Mouse (Mus musculus): ENCODE measurements around the gene Prim2.
"Not testable (repeated sequence)": the region's sequence is repeated elsewhere in the genome, so short reads cannot be mapped to it uniquely, and the experiment has no call there.

The Prim2 gene

DNA sequence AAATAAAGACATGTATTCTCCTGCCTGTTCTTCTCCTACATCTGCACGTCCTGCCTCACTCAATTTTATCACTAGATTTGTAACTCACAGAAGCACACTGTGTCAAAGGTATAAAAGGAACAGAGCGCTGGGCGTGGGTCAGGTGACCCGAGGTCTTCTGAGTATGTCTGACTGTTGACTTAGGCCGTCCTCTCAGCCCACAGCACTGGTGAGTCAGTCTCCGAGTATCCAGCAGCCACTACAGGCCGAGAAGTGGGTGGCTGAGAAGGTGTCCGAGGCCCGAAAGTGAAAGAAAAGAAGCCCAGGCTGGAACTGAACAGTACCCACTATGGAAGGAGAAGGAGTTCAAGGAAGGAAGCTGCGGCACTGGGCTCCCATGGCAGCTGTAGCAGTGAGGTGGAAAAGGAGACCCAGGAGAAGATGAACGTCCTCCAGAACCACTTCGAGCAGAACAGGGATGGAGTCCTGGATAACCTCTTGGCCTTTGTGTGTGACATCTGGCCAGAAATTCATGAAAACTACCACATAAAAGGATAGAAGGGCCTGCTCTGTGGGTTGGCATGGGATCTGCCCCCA lies 11.9 kb downstream of the Prim2 start:
- ATAC-seq (ENCODE audit: insufficient number of reproducible peaks, low FRiP score, low TSS enrichment) = no peak

- ATAC-seq (ENCODE audit: insufficient number of reproducible peaks, low FRiP score, low TSS enrichment) = no peak
These were observed 18.7 kb downstream of the Prim2 start for GRCm38 (mm10) chr1:33650875-33651274.

DNA sequence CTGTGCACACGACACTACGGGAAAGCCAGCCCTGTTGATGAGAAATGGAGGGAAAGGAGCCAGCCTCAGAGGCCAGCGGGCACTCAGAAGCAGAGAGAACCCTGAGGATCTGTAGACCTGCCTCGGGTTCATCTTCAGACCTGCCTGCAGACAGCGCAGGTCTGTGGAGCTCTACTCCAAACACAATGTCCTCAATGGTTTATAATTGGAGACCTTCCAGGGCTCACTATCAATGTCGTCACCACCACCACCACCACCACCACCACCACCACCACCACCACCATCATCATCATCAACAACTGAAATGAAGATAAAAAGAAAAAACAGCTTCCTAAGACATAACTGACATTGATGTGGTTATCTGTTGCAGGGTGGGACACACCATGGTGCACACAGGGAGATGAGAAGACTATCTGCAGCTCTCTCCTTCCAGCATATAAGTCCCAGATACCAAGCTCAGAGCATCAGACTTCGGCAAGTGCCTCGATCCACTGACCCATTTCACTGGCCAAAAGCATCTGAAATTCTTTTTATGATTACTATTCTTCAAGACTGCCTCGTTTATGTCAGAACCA lies 20.0 kb downstream of the Prim2 start:
- ATAC-seq (ENCODE audit: insufficient number of reproducible peaks, low FRiP score, low TSS enrichment) = no peak

DNA sequence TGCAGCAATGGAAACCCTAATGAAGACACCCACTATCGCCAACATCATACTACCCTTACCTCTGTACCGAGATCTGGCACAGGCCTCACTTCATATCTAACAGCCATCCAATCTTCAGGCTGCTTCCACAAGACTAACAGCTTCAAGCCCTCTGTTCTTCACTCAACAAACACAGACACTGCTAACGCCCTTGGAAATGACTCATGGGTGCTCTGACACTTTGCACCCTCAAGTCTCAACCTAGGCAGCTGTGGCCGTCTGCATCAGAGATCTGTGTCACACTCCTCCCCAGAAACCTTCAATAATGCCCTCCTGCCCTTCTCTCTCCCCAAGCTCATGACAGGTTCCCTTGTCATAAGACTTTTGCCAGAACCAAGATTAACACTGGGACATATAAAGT lies 20.6 kb downstream of the Prim2 start:
- no peak for ATAC-seq (ENCODE audit: insufficient number of reproducible peaks, low FRiP score, low TSS enrichment)

- no peak for ATAC-seq (ENCODE audit: insufficient number of reproducible peaks, low FRiP score, low TSS enrichment)
These were observed 21.9 kb downstream of the Prim2 start for GRCm38 (mm10) chr1:33647661-33648060.

- no peak for ATAC-seq (ENCODE audit: insufficient number of reproducible peaks, low FRiP score, low TSS enrichment)
These were observed 22.4 kb downstream of the Prim2 start for GRCm38 (mm10) chr1:33647173-33647572.

DNA sequence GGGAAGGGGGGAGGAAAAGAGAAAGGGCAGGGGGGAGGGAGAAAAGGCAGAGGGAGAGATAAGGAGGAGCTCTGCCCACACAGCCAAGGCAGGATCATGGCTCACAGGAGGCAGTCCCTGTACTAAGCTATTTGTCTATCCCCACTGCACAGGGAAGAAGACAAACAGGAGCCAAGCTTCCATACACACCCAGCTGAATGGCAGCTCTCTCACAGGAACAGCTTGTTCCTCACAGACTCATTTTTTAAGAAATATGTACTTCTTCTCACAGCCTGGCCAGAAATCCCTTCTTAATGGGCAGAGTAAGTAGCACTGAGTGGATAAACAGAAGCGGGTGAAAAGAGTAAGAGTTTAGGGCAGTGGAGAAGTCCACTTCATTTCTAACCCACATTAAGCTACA lies 23.9 kb downstream of the Prim2 start:
- ATAC-seq (ENCODE audit: insufficient number of reproducible peaks, low FRiP score, low TSS enrichment) = no peak

DNA sequence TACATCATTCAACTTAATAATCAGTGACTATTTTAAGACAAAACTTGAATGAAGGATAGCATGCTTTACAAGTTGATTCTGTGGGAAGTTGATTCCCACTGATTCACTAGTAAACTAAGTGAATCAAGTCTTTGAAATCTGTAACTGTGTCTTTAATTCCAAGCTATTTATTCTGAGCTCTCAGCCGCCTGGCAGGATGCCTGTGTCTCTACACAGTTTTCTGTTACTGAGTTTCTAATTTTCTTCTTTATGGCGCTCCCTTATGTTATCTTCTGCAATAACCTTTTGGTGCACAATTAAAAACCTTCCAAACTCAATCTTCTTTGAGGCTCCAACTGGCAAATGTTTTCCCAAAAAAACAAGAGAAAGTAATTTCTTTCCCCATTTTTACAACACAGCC lies 28.5 kb downstream of the Prim2 start:
- ATAC-seq (ENCODE audit: insufficient number of reproducible peaks, low FRiP score, low TSS enrichment) = no peak

GRCm38 (mm10) chr1:33640089-33640488 lies 29.5 kb downstream of the Prim2 start:
- no peak for ATAC-seq (ENCODE audit: insufficient number of reproducible peaks, low FRiP score, low TSS enrichment)

GRCm38 (mm10) chr1:33639234-33639633 lies 30.4 kb downstream of the Prim2 start:
- ATAC-seq (ENCODE audit: insufficient number of reproducible peaks, low FRiP score, low TSS enrichment) = no peak

- no peak for ATAC-seq (ENCODE audit: insufficient number of reproducible peaks, low FRiP score, low TSS enrichment)
These were observed 31.8 kb downstream of the Prim2 start for GRCm38 (mm10) chr1:33637827-33638226.

- no peak for ATAC-seq (ENCODE audit: insufficient number of reproducible peaks, low FRiP score, low TSS enrichment)
These were observed 33.0 kb downstream of the Prim2 start for GRCm38 (mm10) chr1:33636421-33637195.

DNA sequence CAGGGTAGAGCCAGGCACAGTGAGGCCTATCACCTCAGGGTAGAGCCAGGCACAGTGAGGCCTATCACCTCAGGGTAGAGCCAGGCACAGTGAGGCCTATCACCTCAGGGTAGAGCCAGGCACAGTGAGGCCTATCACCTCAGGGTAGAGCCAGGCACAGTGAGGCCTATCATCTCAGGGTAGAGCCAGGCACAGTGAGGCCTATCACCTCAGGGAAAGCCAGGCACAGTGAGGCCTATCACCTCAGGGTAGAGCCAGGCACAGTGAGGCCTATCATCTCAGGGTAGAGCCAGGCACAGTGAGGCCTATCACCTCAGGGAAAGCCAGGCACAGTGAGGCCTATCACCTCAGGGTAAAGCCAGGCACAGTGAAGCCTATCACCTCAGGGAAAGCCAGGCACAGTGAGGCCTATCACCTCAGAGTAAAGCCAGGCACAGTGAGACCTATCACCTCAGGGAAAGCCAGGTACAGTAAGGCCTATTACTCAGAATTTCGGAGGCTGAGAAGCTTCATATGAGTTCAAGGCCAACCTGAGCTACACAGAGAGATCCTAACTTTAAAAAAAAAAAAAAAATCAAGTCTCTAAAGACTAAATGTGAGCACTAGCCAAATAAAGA lies 38.5 kb downstream of the Prim2 start:
- ATAC-seq (ENCODE audit: insufficient number of reproducible peaks, low FRiP score, low TSS enrichment) = not testable (repeated sequence)

- no peak for ATAC-seq (ENCODE audit: insufficient number of reproducible peaks, low FRiP score, low TSS enrichment)
These were observed 41.8 kb downstream of the Prim2 start for GRCm38 (mm10) chr1:33627803-33628202.

DNA sequence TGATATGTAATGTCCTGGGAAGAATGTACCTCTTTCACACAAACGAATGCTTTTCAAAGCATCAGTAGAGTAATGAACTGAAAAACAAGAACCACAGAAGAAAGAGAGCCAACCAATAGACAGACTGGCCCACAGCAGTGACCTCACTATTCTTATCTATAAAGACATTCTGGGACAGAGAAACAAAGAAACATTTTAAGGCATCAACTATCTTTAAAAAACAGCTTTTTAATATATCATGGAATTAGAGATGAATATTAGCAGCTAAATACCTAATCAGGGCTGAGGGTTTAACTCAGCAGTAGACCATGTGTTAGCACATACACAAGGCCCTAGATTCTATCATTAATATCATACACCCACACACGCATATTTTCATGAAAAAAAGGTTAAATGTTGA lies 42.5 kb downstream of the Prim2 start:
- no peak for ATAC-seq (ENCODE audit: insufficient number of reproducible peaks, low FRiP score, low TSS enrichment)

DNA sequence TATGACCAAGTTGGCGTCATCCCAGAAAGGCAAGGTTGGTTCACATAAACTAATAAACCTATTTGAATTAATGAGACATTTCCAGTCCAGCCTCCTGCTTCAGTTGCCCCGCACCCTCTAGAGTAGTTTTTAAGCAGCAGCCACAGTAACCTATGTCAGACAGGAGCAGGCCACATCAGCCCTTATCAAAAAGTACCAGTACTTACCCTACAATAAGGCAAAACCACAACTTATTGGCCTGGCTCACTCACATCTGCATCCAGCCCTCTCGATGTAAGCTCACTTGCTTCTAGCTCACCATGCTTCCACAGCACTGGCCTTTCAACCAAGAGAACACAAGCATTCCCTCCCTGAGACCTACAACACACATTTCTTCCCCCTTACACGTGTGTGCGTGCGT lies 44.7 kb downstream of the Prim2 start:
- ATAC-seq (ENCODE audit: insufficient number of reproducible peaks, low FRiP score, low TSS enrichment) = no peak

- ATAC-seq (ENCODE audit: insufficient number of reproducible peaks, low FRiP score, low TSS enrichment) = no peak
These were observed 45.2 kb downstream of the Prim2 start for GRCm38 (mm10) chr1:33624441-33624840.

- ATAC-seq (ENCODE audit: insufficient number of reproducible peaks, low FRiP score, low TSS enrichment) = no peak
These were observed 47.8 kb downstream of the Prim2 start for GRCm38 (mm10) chr1:33621791-33622190.

- ATAC-seq (ENCODE audit: insufficient number of reproducible peaks, low FRiP score, low TSS enrichment) = no peak
These were observed 49.4 kb downstream of the Prim2 start for GRCm38 (mm10) chr1:33620091-33620788.

GRCm38 (mm10) chr1:33616642-33617041 lies 53.0 kb downstream of the Prim2 start:
- ATAC-seq (ENCODE audit: insufficient number of reproducible peaks, low FRiP score, low TSS enrichment) = not testable (repeated sequence)

GRCm38 (mm10) chr1:33612100-33612499 lies 57.5 kb downstream of the Prim2 start:
- no peak for ATAC-seq (ENCODE audit: insufficient number of reproducible peaks, low FRiP score, low TSS enrichment)
